Mouse (Mus musculus) bone marrow, adult 2 months (tissue): ENCODE measurements around the gene Fgf12.

Experiments used
- CTCF ChIP-seq: fragments of 200-500 bp; IDR thresholded peaks from 2 replicates; pipeline ENCODE4 v1.5.1; 2011; ENCODE audit warnings: low read length, control low read depth; ENCODE audit not compliant: control insufficient read depth, insufficient read depth
- POLR2A ChIP-seq: fragments of 200-500 bp; IDR thresholded peaks from 2 replicates; pipeline ENCODE4 v1.6.1; 2011; ENCODE audit warnings: low read depth, mild to moderate bottlenecking, control low read depth, low read length, borderline replicate concordance; ENCODE audit not compliant: control insufficient read depth

GRCm38 (mm10) chr16:28479022-28479421, 273.8 kb downstream of the Fgf12 start:
- no peak for TF ChIP-seq POLR2A
- no peak for TF ChIP-seq CTCF
